Mouse (Mus musculus) lung, embryonic 14.5 days (tissue): ENCODE measurements around the gene Cggbp1. TPM values are rescaled to one million over a fixed set of nuclear protein-coding genes. Genes with fewer than 3 reads are reported as not detected.

Experiments used
- ATAC-seq: fragments of 200-750 bp; cut with Nextera tagmentation; 2 replicates; pipeline ENCODE4 v1.8.0; 2017; ENCODE audit warnings: mild to moderate bottlenecking, moderate TSS enrichment, moderate library complexity; ENCODE audit not compliant: insufficient read depth
- DNase-seq: peaks from one replicate; pipeline ENCODE4 v3.0.0-alpha.2; 2015
- H3K27ac ChIP-seq: fragments of 300-500 bp; sonication (generic); 2 replicates; pipeline ENCODE4 v1.5.1; 2014; ENCODE audit warnings: low read depth, mild to moderate bottlenecking, moderate library complexity
- H3K27me3 ChIP-seq: fragments of 300-500 bp; sonication (generic); 2 replicates; pipeline ENCODE4 v1.6.1; 2014; ENCODE audit warnings: low read length, control low read depth; ENCODE audit not compliant: insufficient read depth
- H3K36me3 ChIP-seq: fragments of 300-500 bp; sonication (generic); 2 replicates; pipeline ENCODE4 v1.6.1; 2014; ENCODE audit warnings: control low read depth; ENCODE audit not compliant: insufficient read depth
- H3K4me1 ChIP-seq: fragments of 300-500 bp; sonication (generic); 2 replicates; pipeline ENCODE4 v1.6.1; 2014; ENCODE audit warnings: antibody characterized with exemption, control low read depth; ENCODE audit not compliant: insufficient read depth
- H3K4me2 ChIP-seq: fragments of 300-500 bp; sonication (generic); 2 replicates; pipeline ENCODE4 v1.6.1; 2014; ENCODE audit warnings: mild to moderate bottlenecking
- H3K4me3 ChIP-seq: fragments of 300-500 bp; sonication (generic); 2 replicates; pipeline ENCODE4 v1.5.1; 2014; ENCODE audit warnings: low read depth, low read length
- H3K9ac ChIP-seq: fragments of 300-500 bp; sonication (generic); 2 replicates; pipeline ENCODE4 v1.6.1; 2014
- H3K9me3 ChIP-seq: fragments of 300-500 bp; sonication (generic); 2 replicates; pipeline ENCODE4 v1.6.1; 2016; ENCODE audit warnings: low read depth, low read length, control low read depth
- CTCF ChIP-seq: IDR thresholded peaks from 2 replicates; pipeline ENCODE4 v1.5.1; 2016; ENCODE audit warnings: antibody characterized with exemption, low read depth
- WGBS: fragments of 180-500 bp; shearing (Covaris S2); extraction: QIAGEN DNeasy Blood & Tissue Kit; methylation state at CpG from one replicate; pipeline ENCODE4 v1.1.7; 2014; 5-methylcytosine and 5-hydroxymethylcytosine counted together
- polyA plus RNA-seq: library from polyadenylated mRNA; unstranded; fragments of >200 nt; fragmentation: Nextera tagmentation; extraction: Ambion mirVana; gene quantifications from 2 replicates; pipeline ENCODE4 v1.2.1, GENCODE M21; 2014

Gene Cggbp1
- polyA plus RNA-seq, 1 experiment from 2014 or later: 114 TPM

DNA sequence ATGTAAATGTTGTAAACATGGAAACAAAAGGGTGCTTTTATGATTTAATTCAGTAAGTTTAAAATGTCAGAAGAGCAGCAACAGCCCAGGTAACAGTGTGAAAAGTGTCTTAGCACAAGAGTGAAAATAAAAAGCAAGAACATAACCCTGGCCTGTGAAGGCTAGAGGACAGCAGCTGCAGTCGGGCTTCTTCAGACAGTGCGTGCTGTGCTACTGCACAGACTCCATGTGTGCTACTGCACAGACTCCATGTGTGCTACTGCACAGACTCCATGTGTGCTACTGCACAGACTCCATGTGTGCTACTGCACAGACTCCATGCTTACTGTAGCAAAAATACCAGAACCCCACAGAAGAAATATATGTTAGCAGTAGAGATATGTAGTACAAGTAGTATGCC is 15.1 kb upstream of the Cggbp1 start:
- no peak overlapping the region for H3K27ac ChIP-seq
- ATAC-seq (no peak), DNase-seq (no peak)
- H3K27me3 ChIP-seq: no peaks in the 10 kb centered on the region
- 87% methylated on average over 2 of the region's 2 CpGs for WGBS
- TF ChIP-seq CTCF: no peak
- no peaks in the 10 kb centered on the region for H3K9me3 ChIP-seq
- H3K4me3 ChIP-seq: no peak overlapping the region
- H3K36me3 ChIP-seq: no peaks in the 10 kb centered on the region
- H3K4me1 ChIP-seq: no peaks in the 10 kb centered on the region
- H3K9ac ChIP-seq: no peak overlapping the region
- H3K4me2 ChIP-seq: no peak overlapping the region

GRCm38 (mm10) chr16:64841481-64842373 is 10.1 kb upstream of the Cggbp1 start:
- H3K4me3 ChIP-seq: no peak overlapping the region
- no peaks in the 10 kb centered on the region for H3K27me3 ChIP-seq
- ATAC-seq: no peak
- WGBS: 82% methylated on average over 5 of the region's 5 CpGs
- DNase-seq: no peak
- H3K9ac ChIP-seq: no peak overlapping the region
- H3K4me2 ChIP-seq: no peak overlapping the region
- H3K9me3 ChIP-seq: no peaks in the 10 kb centered on the region
- no peaks in the 10 kb centered on the region for H3K4me1 ChIP-seq
- TF ChIP-seq CTCF: no peak
- H3K36me3 ChIP-seq: no peaks in the 10 kb centered on the region
- no peak overlapping the region for H3K27ac ChIP-seq

DNA sequence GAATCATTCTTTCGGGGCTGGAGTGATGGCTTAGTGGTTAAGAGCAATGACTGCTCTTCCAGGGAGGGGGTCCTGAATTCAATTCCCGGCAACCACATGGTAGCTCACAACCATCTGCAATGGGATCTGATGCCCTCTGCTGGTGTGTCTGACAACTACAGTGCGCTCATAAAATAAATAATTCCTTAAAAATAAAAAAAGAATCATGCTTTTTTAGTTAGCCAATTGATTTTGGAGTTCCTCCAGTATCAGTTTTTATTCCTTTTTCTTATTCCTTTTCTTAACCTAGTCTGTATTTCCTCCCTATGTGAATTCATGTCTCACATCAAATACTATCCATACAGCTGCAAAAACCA is 9.4 kb upstream of the Cggbp1 start:
- ATAC-seq (no peak), DNase-seq (no peak)
- Histone ChIP-seq H3K9me3 (no peaks in the 10 kb centered on the region), H3K9ac (no peak overlapping the region), H3K4me1 (no peaks in the 10 kb centered on the region), H3K27ac (no peak overlapping the region), H3K4me3 (no peak overlapping the region), H3K4me2 (no peak overlapping the region), H3K27me3 (no peaks in the 10 kb centered on the region), H3K36me3 (no peaks in the 10 kb centered on the region)
- WGBS: 93% methylated on average over 3 of the region's 3 CpGs
- 0 out of 2 replicates have a peak, but pooled peaks have one; percentile 23 for TF ChIP-seq CTCF

- Histone ChIP-seq H3K9ac (no peak overlapping the region), H3K4me3 (no peak overlapping the region), H3K27me3 (no peaks in the 10 kb centered on the region), H3K27ac (no peak overlapping the region), H3K4me2 (no peak overlapping the region), H3K36me3 (no peaks in the 10 kb centered on the region), H3K4me1 (no peaks in the 10 kb centered on the region), H3K9me3 (no peaks in the 10 kb centered on the region)
- DNase-seq: no peak
- peak; percentile 20; the same call in 1 of the 2 replicates for TF ChIP-seq CTCF
- WGBS: 82% methylated on average over 8 of the region's 8 CpGs
- no peak for ATAC-seq
Observed at GRCm38 (mm10) chr16:64845947-64846346, 5.8 kb upstream of the Cggbp1 start.

DNA sequence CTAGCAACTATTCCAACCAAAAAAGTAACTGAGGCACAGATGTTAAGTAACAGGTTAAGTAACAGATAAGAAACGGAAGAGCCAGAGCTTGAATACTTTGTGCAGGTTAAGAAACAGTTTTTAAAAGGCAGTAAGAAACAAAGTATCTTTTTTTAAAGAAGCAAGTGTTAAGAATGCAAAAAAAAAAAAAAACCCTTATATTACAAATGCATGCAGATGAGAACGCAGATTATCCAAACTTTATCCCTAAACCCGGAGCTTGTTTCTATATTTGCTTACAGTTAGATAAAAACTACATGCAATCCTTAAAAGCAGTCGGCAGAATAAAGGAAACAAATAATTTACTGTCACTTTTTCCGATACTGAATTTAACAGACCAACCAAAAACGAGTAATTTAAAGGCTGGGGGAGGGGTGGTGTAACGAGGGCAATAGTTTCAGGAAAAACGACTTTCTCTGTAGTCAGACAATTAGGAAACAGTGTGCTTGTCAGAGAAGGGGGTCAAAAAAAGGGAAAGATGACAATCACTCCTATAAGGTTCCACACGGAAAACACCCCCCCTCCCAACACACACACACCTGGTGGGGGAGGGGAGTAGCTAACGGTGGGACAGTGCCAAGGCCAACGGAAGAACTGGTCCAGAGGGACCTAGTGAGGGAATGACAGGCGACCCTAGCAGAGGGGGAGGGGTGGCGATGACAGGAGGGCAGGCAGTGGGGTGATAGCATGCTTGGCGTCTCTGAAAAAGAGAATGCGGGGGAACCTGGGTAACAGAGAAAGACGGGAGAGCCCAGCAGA is 1.3 kb upstream of the Cggbp1 start:
- DNase-seq: peak; percentile 48
- H3K9ac ChIP-seq: peak overlapping the region; percentile 95
- H3K27me3 ChIP-seq: no peaks in the 10 kb centered on the region
- peak overlapping the region; percentile 88 for H3K4me2 ChIP-seq
- WGBS: 1% methylated on average over 16 of the region's 16 CpGs
- H3K9me3 ChIP-seq: no peaks in the 10 kb centered on the region
- ATAC-seq: peak; percentile 0; the same call in 1 of the 2 replicates
- peaks cover 15% of the 10 kb centered on the region for H3K36me3 ChIP-seq
- peak overlapping the region; percentile 92; the same call in 1 of the 2 replicates for H3K27ac ChIP-seq
- TF ChIP-seq CTCF: no peak
- H3K4me1 ChIP-seq: 0 out of 2 replicates have a peak, but pooled peaks cover 2% of the 10 kb centered on the region
- H3K4me3 ChIP-seq: peak overlapping the region; percentile 94

- H3K4me2 ChIP-seq: peak overlapping the region; percentile 88
- H3K9ac ChIP-seq: peak overlapping the region; percentile 95
- ATAC-seq: peak; percentile 52
- DNase-seq: no peak
- 0% methylated on average over 30 of the region's 45 CpGs for WGBS
- H3K9me3 ChIP-seq: no peaks in the 10 kb centered on the region
- H3K4me3 ChIP-seq: peak overlapping the region; percentile 94
- no peaks in the 10 kb centered on the region for H3K27me3 ChIP-seq
- H3K27ac ChIP-seq: peak overlapping the region; percentile 92
- H3K4me1 ChIP-seq: 0 out of 2 replicates have a peak, but pooled peaks cover 2% of the 10 kb centered on the region
- peaks cover 22% of the 10 kb centered on the region for H3K36me3 ChIP-seq
- no peak for TF ChIP-seq CTCF
Observed at GRCm38 (mm10) chr16:64851085-64851562, 672 bp upstream of the Cggbp1 start.
